Mouse (Mus musculus) midbrain, embryonic 13.5 days (tissue): ENCODE results near the gene Tchhl1. TPM values are rescaled to one million over a fixed set of nuclear protein-coding genes. Genes with fewer than 3 reads are reported as not detected.
"Not testable (repeated sequence)": the region's sequence is repeated elsewhere in the genome, so short reads cannot be mapped to it uniquely, and the experiment has no call there.

Source experiments
- ATAC-seq: fragments of 200-750 bp; cut with Nextera tagmentation; 2 replicates; pipeline ENCODE4 v1.8.0; 2017; ENCODE audit warnings: mild to moderate bottlenecking, moderate TSS enrichment, moderate library complexity
- H3K27ac ChIP-seq: fragments of 300-500 bp; sonication (generic); 2 replicates; pipeline ENCODE4 v1.5.1; 2015; ENCODE audit warnings: inconsistent platforms, mild to moderate bottlenecking, moderate library complexity
- H3K27me3 ChIP-seq: fragments of 300-500 bp; sonication (generic); 2 replicates; pipeline ENCODE4 v1.6.1; 2015; ENCODE audit warnings: mild to moderate bottlenecking, inconsistent platforms
- H3K36me3 ChIP-seq: fragments of 300-500 bp; sonication (generic); 2 replicates; pipeline ENCODE4 v1.6.1; 2015; ENCODE audit warnings: mild to moderate bottlenecking, inconsistent platforms
- H3K4me1 ChIP-seq: fragments of 300-500 bp; sonication (generic); replicated peaks from 2 replicates; pipeline ENCODE4 v1.6.1; 2015; ENCODE audit warnings: inconsistent platforms
- H3K4me2 ChIP-seq: fragments of 300-500 bp; sonication (generic); replicated peaks from 2 replicates; pipeline ENCODE4 v1.6.1; 2015; ENCODE audit warnings: moderate library complexity, mild to moderate bottlenecking, inconsistent platforms
- H3K4me3 ChIP-seq: fragments of 300-500 bp; sonication (generic); replicated peaks from 2 replicates; pipeline ENCODE4 v1.5.1; 2015; ENCODE audit warnings: mild to moderate bottlenecking, inconsistent platforms
- H3K9ac ChIP-seq: fragments of 300-500 bp; sonication (generic); replicated peaks from 2 replicates; pipeline ENCODE4 v1.6.1; 2015; ENCODE audit warnings: mild to moderate bottlenecking, inconsistent platforms
- H3K9me3 ChIP-seq: fragments of 300-500 bp; sonication (generic); 2 replicates; pipeline ENCODE4 v1.6.1; 2016; ENCODE audit warnings: mild to moderate bottlenecking, inconsistent platforms
- WGBS: fragments of 180-500 bp; shearing (Covaris S2); methylation state at CpG from one replicate; pipeline ENCODE4 v1.1.7; 2015; 5-methylcytosine and 5-hydroxymethylcytosine counted together
- polyA plus RNA-seq: library from polyadenylated mRNA; unstranded; fragments of >200 nt; fragmentation: Nextera tagmentation; extraction: Ambion mirVana; gene quantifications from 2 replicates; pipeline ENCODE4 v1.2.1, GENCODE M21; 2015

Tchhl1 gene
- 0.09 TPM in 1 of 2 replicates, not detected in the other for polyA plus RNA-seq

DNA sequence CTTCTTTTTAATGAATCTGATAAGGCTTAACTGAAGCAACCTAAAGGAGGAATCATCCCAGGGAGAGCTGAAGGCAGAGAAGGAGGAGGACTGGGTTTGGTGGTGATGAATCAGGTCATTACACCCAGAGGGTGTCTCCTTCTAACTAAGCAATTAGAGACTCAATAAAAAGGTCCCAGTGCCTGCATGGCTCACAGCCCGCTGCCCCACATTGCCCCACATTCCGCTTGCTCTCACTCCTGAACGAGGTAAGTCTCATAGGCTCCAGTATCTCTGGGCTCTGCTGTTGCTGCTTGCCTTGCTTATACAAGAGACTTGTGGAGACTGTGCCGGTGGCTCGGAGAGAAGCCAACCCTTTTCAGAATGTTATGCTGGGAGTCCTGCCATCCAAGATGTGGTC is at the start of gene Tchhl1:
Tchhl1 (plus strand) TSS at position 194 of the 400 bp plus-strand sequence.
- H3K4me3 ChIP-seq: no peak within 1 kb of the TSS
- 74% methylated on average over 5 of the region's 5 CpGs for WGBS
- no peaks in the 10 kb centered on the region for H3K36me3 ChIP-seq
- no peak within 1 kb of the TSS for H3K9ac ChIP-seq
- no peaks in the 10 kb centered on the region for H3K27me3 ChIP-seq
- no peaks in the 10 kb centered on the region for H3K4me1 ChIP-seq
- no peak for ATAC-seq
- H3K27ac ChIP-seq: no peak within 1 kb of the TSS
- H3K4me2 ChIP-seq: no peak within 1 kb of the TSS
- H3K9me3 ChIP-seq: no peaks in the 10 kb centered on the region

DNA sequence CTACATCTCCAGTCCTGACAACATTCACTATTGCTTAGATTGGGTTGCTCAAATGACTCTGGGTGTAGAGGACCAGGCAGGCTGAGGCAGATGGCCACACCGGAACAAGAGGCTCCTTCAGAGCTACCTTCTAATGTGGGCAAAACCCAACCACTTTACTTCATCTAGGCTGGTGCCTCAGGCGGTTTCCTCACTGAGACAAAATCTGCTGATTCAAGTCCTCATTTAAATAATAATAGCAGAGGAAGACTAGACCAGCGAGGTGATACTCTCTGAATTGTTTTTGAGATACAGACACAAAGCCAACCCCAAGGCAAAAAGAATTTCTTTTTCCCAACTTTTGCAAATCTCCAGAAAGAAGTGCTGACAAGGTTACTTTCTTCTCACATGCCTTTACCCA is 36.9 kb upstream of the Tchhl1 start:
- WGBS: 36% methylated on average over 3 of the region's 3 CpGs
- H3K9me3 ChIP-seq: no peaks in the 10 kb centered on the region
- ATAC-seq: no peak
- no peaks in the 10 kb centered on the region for H3K36me3 ChIP-seq
- H3K4me3 ChIP-seq: no peak overlapping the region
- H3K9ac ChIP-seq: no peak overlapping the region
- no peaks in the 10 kb centered on the region for H3K27me3 ChIP-seq
- no peak overlapping the region for H3K4me2 ChIP-seq
- H3K4me1 ChIP-seq: no peaks in the 10 kb centered on the region
- no peak overlapping the region for H3K27ac ChIP-seq

DNA sequence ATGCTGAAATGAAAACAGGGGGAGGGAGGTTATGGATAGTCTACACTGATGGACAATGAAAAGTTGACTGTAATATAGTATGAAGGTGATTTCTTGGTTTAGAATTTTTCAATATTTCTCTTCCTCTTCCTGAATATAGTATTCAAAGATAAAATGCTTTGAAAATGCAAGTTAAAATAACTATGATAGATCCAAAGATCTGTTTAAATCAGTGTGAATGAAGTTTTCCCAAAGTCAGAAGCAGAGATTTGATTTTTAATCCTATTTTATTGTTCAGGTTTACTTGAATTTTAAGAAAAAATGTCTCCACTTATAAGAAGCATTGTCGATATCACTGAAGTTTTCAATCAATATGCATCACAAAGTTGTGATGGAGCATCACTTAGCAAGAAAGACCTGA is 26.5 kb upstream of the Tchhl1 start, which contains the start of gene Tchh:
Tchh (plus strand) TSS at position 301 of the 400 bp plus-strand sequence.
- peak within 1 kb of the TSS; percentile 65 for H3K4me3 ChIP-seq
- peaks cover 43% of the 10 kb centered on the region for H3K27me3 ChIP-seq
- H3K4me1 ChIP-seq: peaks cover 29% of the 10 kb centered on the region
- H3K9me3 ChIP-seq: no peaks in the 10 kb centered on the region
- no peak within 1 kb of the TSS for H3K9ac ChIP-seq
- H3K27ac ChIP-seq: no peak within 1 kb of the TSS
- 92% methylated on average over 1 of the region's 1 CpGs for WGBS
- H3K36me3 ChIP-seq: no peaks in the 10 kb centered on the region
- peak within 1 kb of the TSS; percentile 96 for H3K4me2 ChIP-seq
- ATAC-seq: no peak

DNA sequence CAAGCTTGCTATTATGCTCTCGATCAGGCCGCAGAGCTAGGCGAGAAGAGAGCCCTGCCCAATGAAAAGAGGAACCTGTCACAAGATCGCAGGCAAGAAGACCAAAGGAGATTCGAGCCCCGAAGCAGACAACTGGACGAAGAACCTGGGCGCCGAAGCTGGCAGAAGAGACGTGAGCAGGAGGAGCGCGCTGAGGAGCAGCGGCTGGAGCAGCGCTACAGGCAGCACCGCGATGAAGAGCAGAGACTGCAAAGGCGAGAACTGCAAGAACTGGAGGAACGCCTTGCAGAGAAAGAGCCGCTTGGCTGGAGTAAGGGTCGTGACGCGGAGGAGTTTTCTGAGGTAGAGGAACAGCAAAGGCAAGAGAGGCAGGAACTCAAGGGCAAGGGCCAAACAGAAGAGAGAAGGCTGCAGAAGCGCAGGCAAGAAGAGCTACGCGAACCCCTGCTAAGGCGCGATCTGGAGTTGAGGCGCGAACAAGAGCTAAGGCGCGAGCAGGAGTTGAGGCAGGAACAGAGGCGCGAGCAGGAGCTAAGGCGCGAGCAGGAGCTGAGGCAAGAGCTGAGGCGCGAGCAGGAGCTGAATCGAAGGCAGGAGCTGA is 25.0 kb upstream of the Tchhl1 start:
- Histone ChIP-seq H3K9me3 (no peaks in the 10 kb centered on the region), H3K4me2 (peak overlapping the region; percentile 96), H3K4me3 (peak overlapping the region; percentile 65), H3K9ac (peak overlapping the region; percentile 53), H3K27me3 (peaks cover 50% of the 10 kb centered on the region), H3K27ac (no peak overlapping the region), H3K36me3 (no peaks in the 10 kb centered on the region), H3K4me1 (peaks cover 36% of the 10 kb centered on the region)
- 1% methylated on average over 38 of the region's 38 CpGs for WGBS
- ATAC-seq: no peak

DNA sequence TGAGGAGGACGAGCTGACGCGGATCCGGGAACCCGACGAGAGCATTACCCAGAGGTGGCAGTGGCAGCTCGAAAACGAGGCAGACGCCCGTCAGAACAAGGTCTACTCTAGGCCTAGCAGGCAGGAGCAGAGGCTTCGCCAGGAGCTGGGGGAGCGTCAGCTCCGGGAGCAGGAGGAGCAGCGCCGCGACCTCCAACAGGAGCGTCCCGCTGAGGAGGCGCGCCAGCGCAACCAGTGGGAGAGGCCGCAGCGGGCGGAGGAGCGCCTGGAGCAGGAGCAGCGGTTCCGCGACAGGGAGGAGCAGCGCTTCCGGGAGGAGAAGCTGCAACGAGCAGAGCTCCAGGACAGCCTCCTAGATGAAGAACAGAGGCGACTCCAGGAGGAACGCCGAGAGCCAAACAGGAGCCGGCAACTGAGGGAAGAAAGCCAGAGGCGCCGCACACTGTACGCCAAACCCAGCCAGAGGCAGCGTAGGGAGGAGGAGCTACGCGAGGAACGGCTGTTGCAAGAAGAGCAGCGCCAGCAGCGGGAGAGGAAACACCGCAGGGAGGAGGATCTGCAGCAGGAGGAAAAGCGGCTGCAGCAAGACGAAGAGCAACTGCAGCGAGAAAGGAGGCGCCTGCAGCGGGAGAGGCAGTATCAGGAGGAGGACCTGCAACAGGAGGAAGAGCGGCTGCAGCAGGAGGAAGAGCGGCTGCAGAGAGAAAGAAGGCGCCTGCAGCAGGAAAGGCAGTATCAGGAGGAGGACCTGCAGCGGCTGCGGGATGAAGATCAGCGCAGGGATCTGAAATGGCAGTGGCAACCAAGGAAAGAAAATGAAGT is 24.0 kb upstream of the Tchhl1 start:
- H3K9ac ChIP-seq: peak overlapping the region; percentile 53
- peak overlapping the region; percentile 25 for H3K27ac ChIP-seq
- WGBS: under 1% methylated on average over 56 of the region's 56 CpGs

DNA sequence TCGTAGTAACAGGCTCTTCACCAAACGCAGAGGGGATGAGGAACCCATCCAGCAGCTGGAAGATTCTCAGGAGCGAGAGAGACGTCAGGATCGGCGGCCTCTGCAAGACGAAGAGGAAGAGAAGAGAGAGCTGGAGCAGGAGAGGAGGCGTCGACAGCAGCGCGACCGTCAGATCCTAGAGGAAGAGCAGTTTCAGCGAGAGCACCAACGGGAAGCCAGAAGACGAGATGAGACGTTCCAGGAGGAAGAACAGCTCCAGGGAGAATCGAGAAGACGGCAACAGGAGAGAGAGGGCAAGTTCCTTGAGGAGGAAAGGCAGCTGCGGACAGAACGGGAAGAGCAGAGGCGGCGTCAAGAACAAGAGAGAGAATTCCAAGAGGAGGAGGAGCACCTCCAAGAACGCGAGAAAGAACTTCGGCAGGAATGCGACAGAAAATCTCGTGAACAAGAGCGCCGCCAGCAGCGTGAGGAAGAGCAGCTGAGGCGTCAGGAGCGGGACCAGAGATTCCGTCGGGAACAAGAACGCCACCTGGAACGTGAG is 23.3 kb upstream of the Tchhl1 start:
- ATAC-seq: peak; percentile 3
- Histone ChIP-seq H3K4me2 (peak overlapping the region; percentile 96), H3K9me3 (no peaks in the 10 kb centered on the region), H3K4me1 (peaks cover 36% of the 10 kb centered on the region), H3K36me3 (no peaks in the 10 kb centered on the region), H3K9ac (peak overlapping the region; percentile 53), H3K27ac (peak overlapping the region; percentile 25; the same call in 1 of the 2 replicates), H3K4me3 (peak overlapping the region; percentile 65), H3K27me3 (peaks cover 61% of the 10 kb centered on the region)
- WGBS: under 1% methylated on average over 36 of the region's 36 CpGs

More for the DNA sequence above, 24.0 kb upstream of the Tchhl1 start:
- Histone ChIP-seq H3K4me1 (peaks cover 36% of the 10 kb centered on the region), H3K27me3 (peaks cover 54% of the 10 kb centered on the region), H3K4me2 (peak overlapping the region; percentile 96), H3K4me3 (peak overlapping the region; percentile 65), H3K9me3 (no peaks in the 10 kb centered on the region), H3K36me3 (no peaks in the 10 kb centered on the region)
- peak; percentile 88 for ATAC-seq

DNA sequence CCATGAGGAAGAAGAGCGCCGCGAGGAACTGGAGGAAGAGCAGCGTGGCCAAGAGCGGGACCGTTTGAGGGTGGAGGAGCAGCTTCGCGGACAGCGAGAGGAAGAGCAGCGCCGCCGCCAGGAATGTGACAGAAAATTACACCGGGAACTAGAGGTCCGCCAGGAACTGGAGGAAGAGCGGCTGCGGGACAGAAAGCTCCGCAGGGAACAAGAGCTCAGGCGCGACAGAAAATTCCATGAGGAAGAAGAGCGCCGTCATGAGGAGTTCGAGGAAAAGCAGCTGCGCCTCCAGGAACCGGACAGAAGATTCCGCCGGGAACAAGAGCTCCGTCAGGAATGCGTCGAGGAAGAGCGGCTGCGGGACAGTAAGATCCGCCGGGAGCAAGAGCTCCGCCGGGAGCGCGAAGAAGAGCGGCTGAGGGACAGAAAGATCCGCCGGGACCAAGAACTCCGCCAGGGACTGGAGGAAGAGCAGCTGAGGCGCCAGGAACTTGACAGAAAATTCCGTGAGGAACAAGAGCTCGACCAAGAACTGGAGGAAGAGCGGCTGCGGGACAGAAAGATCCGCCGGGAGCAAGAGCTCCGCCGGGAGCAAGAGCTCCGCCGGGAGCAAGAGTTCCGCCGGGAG is 22.3 kb upstream of the Tchhl1 start:
- peak overlapping the region; percentile 65 for H3K4me3 ChIP-seq
- H3K36me3 ChIP-seq: no peaks in the 10 kb centered on the region
- H3K4me2 ChIP-seq: peak overlapping the region; percentile 96
- H3K4me1 ChIP-seq: peaks cover 36% of the 10 kb centered on the region
- ATAC-seq: no peak
- H3K9me3 ChIP-seq: no peaks in the 10 kb centered on the region
- no peak overlapping the region for H3K27ac ChIP-seq
- WGBS: 1% methylated on average over 54 of the region's 54 CpGs
- H3K9ac ChIP-seq: peak overlapping the region; percentile 53
- peaks cover 56% of the 10 kb centered on the region for H3K27me3 ChIP-seq

DNA sequence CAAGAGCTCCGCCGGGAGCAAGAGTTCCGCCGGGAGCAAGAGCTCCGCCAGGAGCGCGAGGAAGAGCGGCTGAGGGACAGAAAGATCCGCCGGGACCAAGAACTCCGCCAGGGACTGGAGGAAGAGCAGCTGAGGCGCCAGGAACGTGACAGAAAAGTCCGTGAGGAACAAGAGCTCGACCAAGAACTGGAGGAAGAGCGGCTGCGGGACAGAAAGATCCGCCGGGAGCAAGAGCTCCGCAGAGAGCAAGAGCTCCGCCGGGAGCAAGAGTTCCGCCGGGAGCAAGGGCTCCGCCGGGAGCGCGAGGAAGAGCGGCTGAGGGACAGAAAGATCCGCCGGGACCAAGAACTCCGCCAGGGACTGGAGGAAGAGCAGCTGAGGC is 21.8 kb upstream of the Tchhl1 start:
- H3K9me3 ChIP-seq, H3K27ac ChIP-seq, ATAC-seq, H3K36me3 ChIP-seq: not testable (repeated sequence)
- WGBS: under 1% methylated on average over 32 of the region's 32 CpGs
- Histone ChIP-seq H3K27me3 (peaks cover 58% of the 10 kb centered on the region), H3K4me2 (peak overlapping the region; percentile 96), H3K4me3 (peak overlapping the region; percentile 65), H3K4me1 (peaks cover 36% of the 10 kb centered on the region), H3K9ac (peak overlapping the region; percentile 53)

DNA sequence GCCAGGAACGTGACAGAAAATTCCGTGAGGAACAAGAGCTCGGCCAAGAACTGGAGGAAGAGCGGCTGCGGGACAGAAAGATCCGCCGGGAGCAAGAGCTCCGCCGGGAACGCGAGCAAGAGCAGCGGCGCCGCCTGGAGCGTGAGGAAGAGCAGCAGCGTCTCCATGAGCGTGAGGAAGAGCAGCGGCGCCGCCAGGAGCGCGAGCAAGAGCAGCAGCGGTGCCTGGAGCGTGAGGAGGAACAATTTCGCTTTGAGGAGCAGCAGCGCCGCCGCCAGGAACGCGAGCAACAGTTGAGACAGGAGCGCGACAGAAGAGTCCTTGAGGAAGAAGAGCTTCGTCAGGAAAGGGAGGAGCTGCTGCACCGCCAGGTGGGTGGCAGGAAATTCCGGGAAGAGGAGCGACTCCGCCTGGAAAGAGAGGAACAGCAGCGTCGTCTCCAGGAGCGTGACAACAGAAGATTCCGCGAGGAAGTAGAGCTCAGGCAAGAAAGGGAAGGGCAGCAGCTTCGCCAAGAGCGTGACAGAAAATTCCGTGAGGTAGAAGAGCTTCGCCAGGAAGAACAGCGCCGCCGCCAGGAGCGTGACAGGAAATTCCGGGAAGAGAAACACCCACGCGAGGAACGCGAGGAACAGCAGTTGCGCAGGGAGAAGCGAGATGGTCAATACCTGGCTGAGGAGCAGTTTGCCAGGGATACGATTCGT is 21.3 kb upstream of the Tchhl1 start:
- peak overlapping the region; percentile 96 for H3K4me2 ChIP-seq
- no peaks in the 10 kb centered on the region for H3K36me3 ChIP-seq
- H3K4me1 ChIP-seq: peaks cover 36% of the 10 kb centered on the region
- no peaks in the 10 kb centered on the region for H3K9me3 ChIP-seq
- H3K4me3 ChIP-seq: peak overlapping the region; percentile 65
- no peak overlapping the region for H3K27ac ChIP-seq
- 1% methylated on average over 59 of the region's 59 CpGs for WGBS
- peaks cover 55% of the 10 kb centered on the region for H3K27me3 ChIP-seq
- peak; percentile 51 for ATAC-seq
- peak overlapping the region; percentile 53 for H3K9ac ChIP-seq

DNA sequence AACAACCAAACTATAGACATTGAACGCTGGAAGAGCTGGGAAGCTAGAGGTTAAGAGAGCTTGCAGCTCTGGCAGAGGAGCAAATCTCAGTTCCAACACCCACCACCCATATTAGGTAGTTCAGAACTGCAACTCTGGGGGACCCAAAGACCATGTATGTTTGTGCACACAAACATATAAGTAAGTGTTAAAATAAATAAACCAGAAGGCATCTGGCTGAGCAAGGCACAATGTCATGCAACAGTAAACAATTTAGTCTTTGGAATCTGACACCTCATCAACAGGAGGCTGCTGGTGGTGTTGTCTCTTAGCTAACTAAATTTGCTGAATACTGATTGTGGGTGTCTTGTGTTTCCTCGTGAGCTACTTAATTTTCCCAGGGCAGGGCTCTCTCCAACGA is 2.0 kb upstream of the Tchhl1 start:
- H3K36me3 ChIP-seq: no peaks in the 10 kb centered on the region
- WGBS: 77% methylated on average over 3 of the region's 3 CpGs
- H3K27ac ChIP-seq: no peak overlapping the region
- H3K4me1 ChIP-seq: no peaks in the 10 kb centered on the region
- H3K9ac ChIP-seq: no peak overlapping the region
- no peak overlapping the region for H3K4me2 ChIP-seq
- H3K27me3 ChIP-seq: no peaks in the 10 kb centered on the region
- ATAC-seq: no peak
- H3K4me3 ChIP-seq: no peak overlapping the region
- H3K9me3 ChIP-seq: no peaks in the 10 kb centered on the region

DNA sequence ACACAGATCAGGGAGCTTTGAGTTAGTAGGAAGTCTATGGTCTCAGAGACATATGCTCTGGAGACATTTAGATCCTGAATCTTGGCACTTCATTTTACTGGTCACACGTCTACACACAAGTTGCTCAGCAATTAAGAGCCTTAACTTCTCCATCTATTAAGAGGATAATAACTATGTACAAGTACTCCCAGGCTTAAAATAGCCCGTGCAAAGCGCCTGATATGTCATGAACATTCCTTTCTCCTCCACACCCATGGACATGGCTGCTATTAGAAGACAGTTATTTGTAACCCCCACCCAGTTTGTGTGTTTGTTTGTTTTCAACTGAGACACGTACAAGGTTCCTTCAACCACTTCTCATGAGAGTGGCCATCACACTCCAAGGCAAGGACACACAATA is 1.4 kb upstream of the Tchhl1 start:
- 89% methylated on average over 4 of the region's 4 CpGs for WGBS
- Histone ChIP-seq H3K27me3 (no peaks in the 10 kb centered on the region), H3K4me1 (no peaks in the 10 kb centered on the region), H3K4me3 (no peak overlapping the region), H3K4me2 (no peak overlapping the region), H3K9ac (no peak overlapping the region), H3K36me3 (no peaks in the 10 kb centered on the region), H3K27ac (no peak overlapping the region), H3K9me3 (no peaks in the 10 kb centered on the region)
- no peak for ATAC-seq
